Mouse (Mus musculus) kidney, embryonic 15.5 days (tissue): ENCODE data around the gene Ctsa. TPM values are rescaled to one million over a fixed set of nuclear protein-coding genes. Genes with fewer than 3 reads are reported as not detected.

ENCODE experiments used
- ATAC-seq: fragments of 200-750 bp; cut with Nextera tagmentation; replicated peaks from 2 replicates; pipeline ENCODE4 v1.8.0; 2017; ENCODE audit warnings: moderate TSS enrichment; ENCODE audit not compliant: low FRiP score
- H3K27ac ChIP-seq: fragments of 300-500 bp; sonication (generic); 2 replicates; pipeline ENCODE4 v1.5.1; 2015; ENCODE audit warnings: mild to moderate bottlenecking, inconsistent platforms
- H3K27me3 ChIP-seq: fragments of 300-500 bp; sonication (generic); 2 replicates; pipeline ENCODE4 v1.6.1; 2015; ENCODE audit warnings: inconsistent platforms
- H3K36me3 ChIP-seq: fragments of 300-500 bp; sonication (generic); 2 replicates; pipeline ENCODE4 v1.6.1; 2015; ENCODE audit warnings: inconsistent platforms
- H3K4me1 ChIP-seq: fragments of 300-500 bp; sonication (generic); 2 replicates; pipeline ENCODE4 v1.6.1; 2015; ENCODE audit warnings: inconsistent platforms
- H3K4me2 ChIP-seq: fragments of 300-500 bp; sonication (generic); 2 replicates; pipeline ENCODE4 v1.6.1; 2015; ENCODE audit warnings: moderate library complexity, mild to moderate bottlenecking, inconsistent platforms
- H3K4me3 ChIP-seq: fragments of 300-500 bp; sonication (generic); replicated peaks from 2 replicates; pipeline ENCODE4 v1.5.1; 2015; ENCODE audit warnings: mild to moderate bottlenecking, inconsistent platforms
- H3K9ac ChIP-seq: fragments of 300-500 bp; sonication (generic); 2 replicates; pipeline ENCODE4 v1.6.1; 2015; ENCODE audit warnings: mild to moderate bottlenecking, inconsistent platforms
- H3K9me3 ChIP-seq: fragments of 300-500 bp; sonication (generic); replicated peaks from 2 replicates; pipeline ENCODE4 v1.6.1; 2016; ENCODE audit warnings: inconsistent platforms
- WGBS: fragments of 180-500 bp; shearing (Covaris S2); methylation state at CpG from one replicate; pipeline ENCODE4 v1.1.7; 2015; ENCODE audit warnings: mixed read lengths; 5-methylcytosine and 5-hydroxymethylcytosine counted together
- polyA plus RNA-seq: library from polyadenylated mRNA; unstranded; fragments of >200 nt; fragmentation: Nextera tagmentation; extraction: Ambion mirVana; gene quantifications from 2 replicates; pipeline ENCODE4 v1.2.1, GENCODE M21; 2015

Ctsa gene
- polyA plus RNA-seq, 1 experiment from 2014 or later, result 170 TPM

- 87% methylated on average over 5 of the region's 5 CpGs for WGBS
These were observed 17.3 kb upstream of the Ctsa start for GRCm38 (mm10) chr2:164815348-164815747.

GRCm38 (mm10) chr2:164815821-164816220 is 16.9 kb upstream of the Ctsa start:
- Histone ChIP-seq H3K27me3 (no peaks in the 10 kb centered on the region), H3K9ac (no peak overlapping the region), H3K27ac (no peak overlapping the region), H3K4me1 (peaks cover 7% of the 10 kb centered on the region), H3K9me3 (no peaks in the 10 kb centered on the region), H3K36me3 (peaks cover 11% of the 10 kb centered on the region), H3K4me3 (no peak overlapping the region), H3K4me2 (no peak overlapping the region)
- WGBS, result 91% methylated on average over 8 of the region's 8 CpGs
- ATAC-seq, result no peak

More at GRCm38 (mm10) chr2:164815348-164815747, 17.3 kb upstream of the Ctsa start:
- Histone ChIP-seq H3K36me3 (peaks cover 11% of the 10 kb centered on the region; the same call in 1 of the 2 replicates), H3K27me3 (no peaks in the 10 kb centered on the region), H3K9ac (no peak overlapping the region), H3K4me1 (peaks cover 7% of the 10 kb centered on the region), H3K27ac (no peak overlapping the region), H3K4me2 (no peak overlapping the region), H3K4me3 (no peak overlapping the region), H3K9me3 (no peaks in the 10 kb centered on the region)
- ATAC-seq, result no peak

GRCm38 (mm10) chr2:164817206-164817605 is 15.5 kb upstream of the Ctsa start:
- 83% methylated on average over 6 of the region's 6 CpGs for WGBS

GRCm38 (mm10) chr2:164817703-164818102 is 15.0 kb upstream of the Ctsa start:
- no peak overlapping the region for H3K9ac ChIP-seq
- H3K27ac ChIP-seq, result no peak overlapping the region
- no peaks in the 10 kb centered on the region for H3K9me3 ChIP-seq
- no peaks in the 10 kb centered on the region for H3K27me3 ChIP-seq
- 60% methylated on average over 5 of the region's 5 CpGs for WGBS
- peaks cover 17% of the 10 kb centered on the region for H3K36me3 ChIP-seq
- peaks cover 13% of the 10 kb centered on the region for H3K4me1 ChIP-seq
- H3K4me3 ChIP-seq, result no peak overlapping the region
- ATAC-seq, result no peak
- H3K4me2 ChIP-seq, result no peak overlapping the region

More at GRCm38 (mm10) chr2:164817206-164817605, 15.5 kb upstream of the Ctsa start:
- H3K4me3 ChIP-seq, result no peak overlapping the region
- H3K9ac ChIP-seq, result no peak overlapping the region
- no peak for ATAC-seq
- H3K9me3 ChIP-seq, result no peaks in the 10 kb centered on the region
- no peak overlapping the region for H3K27ac ChIP-seq
- H3K4me1 ChIP-seq, result peaks cover 9% of the 10 kb centered on the region
- no peaks in the 10 kb centered on the region for H3K27me3 ChIP-seq
- no peak overlapping the region for H3K4me2 ChIP-seq
- peaks cover 21% of the 10 kb centered on the region for H3K36me3 ChIP-seq

- Histone ChIP-seq H3K27me3 (no peaks in the 10 kb centered on the region), H3K4me1 (peaks cover 24% of the 10 kb centered on the region), H3K4me3 (no peak overlapping the region), H3K9ac (no peak overlapping the region), H3K9me3 (no peaks in the 10 kb centered on the region), H3K27ac (no peak overlapping the region), H3K4me2 (no peak overlapping the region), H3K36me3 (peaks cover 31% of the 10 kb centered on the region)
- 85% methylated on average over 6 of the region's 6 CpGs for WGBS
- no peak for ATAC-seq
These were observed 11.6 kb upstream of the Ctsa start for GRCm38 (mm10) chr2:164821060-164821459.

- H3K9me3 ChIP-seq, result no peaks in the 10 kb centered on the region
- WGBS, result under 1% methylated on average over 32 of the region's 32 CpGs
- ATAC-seq, result peak; percentile 99
- peak within 1 kb of the TSS; percentile 61 for H3K9ac ChIP-seq
- peak within 1 kb of the TSS; percentile 86 for H3K27ac ChIP-seq
- no peaks in the 10 kb centered on the region for H3K27me3 ChIP-seq
- H3K36me3 ChIP-seq, result peaks cover 48% of the 10 kb centered on the region
- H3K4me1 ChIP-seq, result peaks cover 21% of the 10 kb centered on the region
- peak within 1 kb of the TSS; percentile 87 for H3K4me3 ChIP-seq
- H3K4me2 ChIP-seq, result peak within 1 kb of the TSS; percentile 57
These were observed 10.0 kb upstream of the Ctsa start, which contains the start of gene Zswim1 for GRCm38 (mm10) chr2:164822636-164823165. Zswim1 (plus strand) TSS chr2:164822686.

- ATAC-seq, result peak; percentile 72
- peaks cover 17% of the 10 kb centered on the region for H3K4me1 ChIP-seq
- peak overlapping the region; percentile 57 for H3K4me2 ChIP-seq
- H3K27me3 ChIP-seq, result no peaks in the 10 kb centered on the region
- peak overlapping the region; percentile 86 for H3K27ac ChIP-seq
- WGBS, result 3% methylated on average over 10 of the region's 10 CpGs
- no peaks in the 10 kb centered on the region for H3K9me3 ChIP-seq
- peak overlapping the region; percentile 61 for H3K9ac ChIP-seq
- peaks cover 53% of the 10 kb centered on the region for H3K36me3 ChIP-seq
- peak overlapping the region; percentile 87 for H3K4me3 ChIP-seq
These were observed 9.5 kb upstream of the Ctsa start for GRCm38 (mm10) chr2:164823181-164823585.

GRCm38 (mm10) chr2:164823969-164824368 is 8.7 kb upstream of the Ctsa start:
- WGBS, result 84% methylated on average over 4 of the region's 4 CpGs
- Histone ChIP-seq H3K9me3 (no peaks in the 10 kb centered on the region), H3K27ac (no peak overlapping the region), H3K4me3 (peak overlapping the region; percentile 87; the same call in 1 of the 2 replicates), H3K36me3 (peaks cover 60% of the 10 kb centered on the region), H3K27me3 (no peaks in the 10 kb centered on the region), H3K4me2 (peak overlapping the region; percentile 57), H3K9ac (no peak overlapping the region), H3K4me1 (peaks cover 17% of the 10 kb centered on the region)
- ATAC-seq, result no peak

GRCm38 (mm10) chr2:164825521-164825920 is 7.2 kb upstream of the Ctsa start:
- Histone ChIP-seq H3K4me1 (peaks cover 17% of the 10 kb centered on the region), H3K4me2 (no peak overlapping the region), H3K36me3 (peaks cover 59% of the 10 kb centered on the region), H3K27me3 (no peaks in the 10 kb centered on the region), H3K9ac (no peak overlapping the region), H3K4me3 (no peak overlapping the region), H3K9me3 (no peaks in the 10 kb centered on the region), H3K27ac (no peak overlapping the region)
- ATAC-seq, result no peak
- 96% methylated on average over 17 of the region's 17 CpGs for WGBS

GRCm38 (mm10) chr2:164827146-164827850 is 5.4 kb upstream of the Ctsa start:
- no peaks in the 10 kb centered on the region for H3K27me3 ChIP-seq
- H3K4me3 ChIP-seq, result no peak overlapping the region
- H3K9me3 ChIP-seq, result no peaks in the 10 kb centered on the region
- 87% methylated on average over 16 of the region's 16 CpGs for WGBS
- no peak overlapping the region for H3K27ac ChIP-seq
- no peak overlapping the region for H3K9ac ChIP-seq
- no peak for ATAC-seq
- H3K4me2 ChIP-seq, result no peak overlapping the region
- H3K4me1 ChIP-seq, result peaks cover 16% of the 10 kb centered on the region
- H3K36me3 ChIP-seq, result peaks cover 48% of the 10 kb centered on the region

GRCm38 (mm10) chr2:164828437-164828836 is 4.2 kb upstream of the Ctsa start, which contains the start of gene Spata25:
Spata25 (minus strand) TSS chr2:164828537.
- peaks cover 18% of the 10 kb centered on the region for H3K4me1 ChIP-seq
- 92% methylated on average over 6 of the region's 6 CpGs for WGBS
- no peak for ATAC-seq

GRCm38 (mm10) chr2:164829090-164829489 is 3.6 kb upstream of the Ctsa start:
- Histone ChIP-seq H3K36me3 (peaks cover 48% of the 10 kb centered on the region), H3K27ac (no peak overlapping the region), H3K4me3 (no peak overlapping the region), H3K4me1 (peaks cover 12% of the 10 kb centered on the region), H3K27me3 (no peaks in the 10 kb centered on the region), H3K9ac (no peak overlapping the region), H3K9me3 (no peaks in the 10 kb centered on the region), H3K4me2 (no peak overlapping the region)
- 86% methylated on average over 1 of the region's 1 CpGs for WGBS
- no peak for ATAC-seq

More at GRCm38 (mm10) chr2:164828437-164828836, 4.2 kb upstream of the Ctsa start, which contains the start of gene Spata25:
- Histone ChIP-seq H3K27ac (no peak within 1 kb of the TSS), H3K9me3 (no peaks in the 10 kb centered on the region), H3K9ac (no peak within 1 kb of the TSS), H3K4me2 (no peak within 1 kb of the TSS), H3K27me3 (no peaks in the 10 kb centered on the region), H3K4me3 (no peak within 1 kb of the TSS), H3K36me3 (peaks cover 48% of the 10 kb centered on the region)
